Mouse (Mus musculus) spleen, postnatal 36 days (tissue): ENCODE data around the gene Mpped2.

Source experiments
- DNase-seq, 2 experiments: peaks; one replicate each; pipeline ENCODE4 v3.0.0; 2022; ENCODE audit warnings: low spot score in 2 of 2, mixed read lengths in 1 of 2

The Mpped2 gene

DNA sequence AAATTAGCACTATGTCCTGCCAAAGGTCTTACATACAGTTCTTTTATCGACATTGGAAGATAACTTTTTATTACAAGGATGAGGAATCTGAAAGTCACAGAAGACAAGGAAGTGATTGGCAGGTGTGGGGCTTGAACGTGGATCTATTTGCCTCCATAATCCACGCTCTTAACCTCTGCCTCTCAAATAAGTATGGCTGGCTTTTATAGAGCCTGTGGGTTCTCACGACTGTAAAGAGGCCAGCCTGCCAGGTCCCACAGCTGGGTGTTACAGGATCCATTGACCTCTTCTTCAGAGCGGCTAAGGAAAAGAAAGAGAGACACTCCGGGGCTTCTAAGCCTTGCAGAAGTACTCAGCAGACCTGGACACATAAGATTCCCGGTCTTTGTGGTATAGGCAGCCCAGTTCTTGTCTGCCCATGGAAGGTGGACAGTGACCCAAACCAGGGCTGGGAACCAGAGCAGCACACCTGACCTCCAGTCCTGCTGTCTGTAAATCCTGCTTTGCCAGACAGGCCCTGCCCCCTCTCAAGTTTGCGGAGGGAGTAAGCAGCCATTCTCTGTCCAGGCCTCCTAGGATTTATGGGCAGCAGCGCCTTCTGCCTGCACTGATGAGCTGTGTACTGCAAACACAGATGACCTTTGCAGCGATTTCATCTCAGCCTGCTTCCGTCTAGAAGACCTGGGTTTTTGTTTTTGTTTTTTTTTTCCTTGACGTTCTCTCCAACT, 162.7 kb downstream of the Mpped2 start:
- no peak for DNase-seq

DNA sequence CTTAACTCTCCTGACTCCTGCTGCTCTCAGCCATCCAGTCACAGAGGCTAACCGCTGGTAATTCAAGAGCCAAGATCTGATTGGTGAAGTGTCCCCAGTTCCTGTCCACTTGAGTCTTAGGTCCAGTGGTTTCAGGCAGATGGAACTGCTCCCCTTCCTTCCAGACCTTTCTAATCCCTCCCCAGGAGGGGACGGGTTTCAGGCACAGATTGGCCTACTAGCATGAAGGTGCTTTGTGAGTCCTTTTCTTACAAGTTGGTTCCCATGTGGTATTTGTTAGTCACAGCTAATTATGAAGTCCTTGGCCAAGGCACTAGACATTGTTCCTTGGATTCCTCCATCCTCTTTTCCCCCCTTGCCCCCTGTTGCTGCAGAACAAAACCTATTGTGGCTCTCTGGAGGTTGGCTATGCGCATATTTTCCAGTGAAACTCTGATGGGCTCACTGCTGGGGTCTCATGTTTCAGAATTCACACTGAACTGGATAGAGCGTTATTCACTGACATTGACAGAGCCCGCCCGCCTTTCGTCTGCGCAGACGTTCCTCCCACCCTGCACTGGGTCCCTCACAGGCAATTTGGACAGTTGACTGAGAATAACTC, 163.4 kb downstream of the Mpped2 start:
- no peak for DNase-seq

DNA sequence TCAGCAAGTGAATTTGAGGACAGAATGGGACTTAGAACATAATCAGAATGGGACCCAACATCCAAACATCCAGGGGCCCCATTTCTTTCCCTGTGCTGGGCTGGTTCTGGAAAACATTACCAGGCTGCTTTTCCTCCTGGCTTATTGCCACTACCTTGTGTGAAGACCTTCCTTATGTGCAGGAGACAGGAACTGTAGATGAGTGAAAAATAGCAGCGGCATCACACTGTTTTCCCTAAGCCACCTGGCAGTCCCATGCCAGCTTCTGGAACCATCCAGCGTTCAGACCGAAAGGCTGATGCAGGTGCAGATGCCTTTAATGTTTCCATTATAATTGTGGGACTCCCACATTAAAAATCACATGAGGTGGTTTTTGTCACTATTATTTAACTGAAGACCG, 164.2 kb downstream of the Mpped2 start:
- no peak for DNase-seq

DNA sequence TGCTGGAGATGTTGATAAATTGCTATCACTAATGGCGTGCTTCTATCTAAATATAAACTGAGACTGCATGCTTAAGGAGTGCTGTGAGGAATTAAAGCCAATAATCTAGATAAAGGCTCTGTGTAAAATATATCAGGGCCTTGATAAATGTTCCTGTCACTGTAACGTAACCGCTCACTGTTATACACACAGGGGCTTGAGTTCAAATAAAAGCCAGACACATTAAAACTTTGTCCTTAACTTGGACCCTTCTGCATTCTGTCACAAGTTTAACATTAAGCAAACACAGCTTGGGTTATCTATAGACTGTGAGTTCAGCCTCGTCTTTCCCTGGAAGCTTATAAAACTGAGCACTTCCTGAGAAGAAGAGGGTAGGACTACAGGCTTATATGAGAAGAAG, 164.6 kb downstream of the Mpped2 start:
- DNase-seq = no peak

DNA sequence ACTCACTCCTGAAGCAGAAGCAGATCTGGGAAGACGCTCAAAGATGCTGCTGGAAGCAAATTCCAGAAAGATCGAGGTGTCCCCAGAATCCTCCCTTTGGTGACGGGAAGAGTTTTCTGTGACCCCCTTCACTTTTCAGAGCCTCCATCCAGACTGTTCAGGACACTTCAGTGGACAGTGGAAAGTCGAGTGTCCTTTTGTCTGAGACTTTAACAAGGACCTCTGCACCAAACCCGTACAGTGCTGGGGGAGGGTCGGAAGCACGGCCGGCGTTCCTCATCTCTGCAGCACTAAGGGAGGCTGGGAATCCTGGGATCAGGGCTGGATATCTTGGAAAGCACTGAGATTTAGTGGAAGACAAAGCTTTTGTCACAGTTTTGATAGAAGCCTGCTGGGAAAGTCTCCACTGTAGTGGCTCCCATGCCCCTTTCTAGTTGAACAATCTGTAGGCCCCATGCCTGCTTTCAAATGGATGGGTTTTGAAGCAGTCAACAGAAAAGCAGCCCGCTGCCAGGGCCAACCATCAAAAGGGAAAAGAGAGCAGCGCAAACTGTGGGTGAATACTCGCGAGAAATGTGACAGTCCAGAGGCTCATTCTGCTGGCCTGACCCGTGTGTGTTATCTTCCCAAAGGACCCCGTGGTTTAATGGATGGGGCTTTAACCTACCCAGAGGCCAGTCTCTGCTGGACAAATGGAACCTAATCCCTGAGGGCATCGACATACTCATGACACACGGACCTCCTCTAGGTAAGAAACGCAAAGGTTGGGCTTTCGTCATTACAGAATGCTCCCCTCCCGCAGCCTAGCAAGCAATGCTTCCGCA, 168.0 kb downstream of the Mpped2 start:
- DNase-seq = no peak

DNA sequence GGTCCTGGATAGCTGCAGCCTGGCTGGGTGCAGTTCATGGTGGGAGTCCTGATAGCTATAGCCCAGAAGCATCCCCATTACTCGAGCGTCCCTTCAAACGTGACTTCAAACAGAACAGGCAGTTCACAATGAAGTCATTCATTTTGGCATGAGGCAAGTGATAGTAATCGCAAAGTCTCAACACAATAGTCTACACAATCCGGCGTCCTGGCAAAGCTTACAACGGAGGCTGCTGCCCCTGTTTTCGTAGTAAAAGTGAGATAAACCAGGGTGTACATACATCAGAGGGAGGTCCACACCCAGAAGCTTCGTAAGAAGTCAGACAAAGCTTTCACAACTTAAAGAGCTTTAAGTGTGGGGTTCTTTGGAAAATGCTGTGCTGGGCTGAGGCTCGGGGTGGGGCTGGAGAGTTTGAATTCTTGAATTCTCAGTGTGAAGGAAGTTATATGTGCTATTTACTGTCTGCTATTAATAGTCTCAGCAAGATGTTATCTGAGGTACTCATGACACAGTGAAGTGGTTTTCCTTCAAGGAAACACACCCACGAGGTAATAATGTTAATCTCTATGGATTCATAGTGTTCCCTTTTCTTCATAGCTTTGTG, 170.1 kb downstream of the Mpped2 start:
- DNase-seq = no peak

DNA sequence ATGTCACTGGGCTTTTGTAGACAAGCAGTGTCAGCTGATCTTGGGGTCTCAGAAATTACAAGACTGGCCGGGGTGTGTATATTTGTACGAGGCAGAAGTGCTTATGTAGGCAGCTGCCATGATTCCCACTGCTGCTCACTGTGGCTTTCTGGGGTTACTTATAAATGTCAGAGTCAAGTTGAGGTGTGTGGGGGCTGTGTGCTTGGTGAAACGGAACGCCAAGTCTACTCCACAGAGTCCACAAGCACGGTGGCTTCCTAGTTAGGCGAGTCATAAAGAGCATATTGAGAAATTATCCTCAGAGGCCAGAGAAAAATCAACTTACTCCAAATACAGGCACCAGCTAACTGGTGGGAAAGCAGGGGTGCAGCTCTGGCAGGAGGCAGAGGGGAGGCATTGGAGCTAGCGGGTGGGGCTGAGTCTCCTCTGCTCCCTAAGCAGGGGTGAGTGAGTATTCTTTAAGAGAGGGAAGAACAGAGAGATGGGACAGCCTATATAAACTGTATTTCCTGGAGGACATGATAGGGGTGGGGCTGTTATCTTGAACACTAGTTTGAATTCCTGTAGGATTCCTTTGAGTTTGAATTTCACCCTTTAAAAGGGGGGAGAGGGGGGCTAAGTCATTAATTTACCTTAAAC, 172.2 kb downstream of the Mpped2 start:
- DNase-seq = no peak

DNA sequence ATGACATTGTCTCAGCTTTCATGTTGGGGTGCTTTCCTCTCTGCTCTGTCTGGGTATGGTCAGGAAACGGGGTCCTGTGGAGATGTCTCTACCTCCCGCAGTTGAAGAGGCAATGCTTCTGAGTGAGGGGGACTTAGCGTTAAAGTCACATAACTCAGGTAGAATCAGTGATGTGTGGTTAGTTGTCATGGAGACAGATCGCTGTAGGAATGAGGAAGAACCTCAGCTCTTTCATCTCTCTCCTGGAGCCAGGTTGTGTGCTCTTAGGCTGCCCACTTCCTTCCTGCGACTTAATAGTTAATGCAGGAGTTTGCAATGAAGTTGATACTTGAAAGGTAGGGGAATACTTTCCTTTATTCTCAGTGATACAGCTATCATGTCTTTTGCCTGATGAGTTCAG, 173.2 kb downstream of the Mpped2 start:
- no peak for DNase-seq

DNA sequence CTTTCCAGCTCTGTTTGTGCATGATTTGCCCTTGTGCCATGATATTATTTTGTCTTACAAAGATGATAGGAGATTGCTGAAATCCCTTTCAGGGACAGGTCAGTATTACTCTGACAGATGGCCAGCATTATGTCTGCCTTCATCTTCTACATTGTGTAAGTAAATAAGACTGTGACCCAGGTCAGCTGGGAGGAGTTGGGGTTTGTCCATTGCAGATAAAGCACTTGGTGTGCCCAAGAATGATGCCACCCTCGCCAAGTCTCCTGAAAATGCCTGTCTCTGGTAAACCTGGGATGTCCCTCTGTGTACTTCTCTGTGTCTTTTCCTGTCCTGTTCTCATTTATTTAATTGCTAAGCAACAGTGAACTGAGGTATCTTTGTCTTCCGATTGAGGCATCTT, 177.8 kb downstream of the Mpped2 start:
- DNase-seq = no peak

DNA sequence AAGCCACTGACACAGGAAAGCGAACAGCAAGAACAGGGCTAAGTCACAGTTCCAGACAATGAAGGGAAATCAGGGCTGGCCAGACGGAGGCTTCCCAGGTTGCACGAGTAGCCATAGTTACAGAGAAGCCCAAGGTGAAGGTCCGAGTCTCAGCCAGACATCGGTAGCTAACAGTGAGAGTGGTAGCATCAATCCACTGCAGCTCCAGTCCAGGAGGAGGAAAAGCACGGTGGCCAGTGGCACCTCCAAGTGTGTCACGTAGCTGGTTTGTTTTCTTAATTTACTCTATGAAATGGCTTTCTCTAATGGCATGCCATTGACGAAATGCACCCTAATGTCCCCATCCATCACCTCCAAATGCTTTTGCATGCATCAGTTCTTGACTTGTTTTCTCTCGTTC, 180.1 kb downstream of the Mpped2 start:
- no peak for DNase-seq

DNA sequence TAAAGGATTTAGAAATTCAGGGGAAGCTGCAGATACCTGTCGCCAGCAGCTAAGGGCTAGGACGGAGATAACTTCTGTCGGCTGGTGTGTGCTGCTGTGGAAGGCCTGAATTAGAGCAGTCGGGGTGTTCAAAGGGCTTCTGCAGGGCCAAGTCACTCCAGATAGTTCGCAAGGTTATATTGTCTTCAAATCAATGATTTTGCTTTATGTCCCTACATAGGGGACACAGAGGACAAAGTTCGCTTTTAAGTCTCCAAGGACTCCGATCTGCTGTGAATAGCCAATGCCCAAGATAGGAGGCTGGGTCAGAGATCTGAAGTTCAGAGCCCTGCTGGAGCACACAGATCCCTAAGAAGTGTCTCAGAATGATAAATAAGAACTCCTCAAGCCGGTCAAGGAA, 190.3 kb downstream of the Mpped2 start:
- no peak for DNase-seq

DNA sequence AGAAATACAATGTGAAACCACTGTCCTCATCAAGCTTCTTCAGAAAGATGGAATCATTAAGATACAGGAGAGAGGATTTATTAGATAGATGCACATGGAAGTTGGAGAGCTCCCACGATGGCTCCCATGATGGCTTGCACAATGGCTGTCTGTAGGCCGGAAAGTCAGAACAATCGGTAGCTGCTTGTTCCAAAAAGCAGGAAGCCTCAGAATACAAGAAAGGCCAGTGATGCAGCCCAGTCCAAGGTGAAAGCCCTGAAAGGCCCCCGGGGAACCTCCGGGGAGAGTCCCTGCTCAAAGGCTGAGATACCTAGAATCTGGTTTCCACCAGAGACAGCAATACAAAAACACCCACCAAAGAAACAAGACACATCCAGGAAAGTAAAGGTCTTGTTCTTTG, 195.1 kb downstream of the Mpped2 start:
- no peak for DNase-seq

DNA sequence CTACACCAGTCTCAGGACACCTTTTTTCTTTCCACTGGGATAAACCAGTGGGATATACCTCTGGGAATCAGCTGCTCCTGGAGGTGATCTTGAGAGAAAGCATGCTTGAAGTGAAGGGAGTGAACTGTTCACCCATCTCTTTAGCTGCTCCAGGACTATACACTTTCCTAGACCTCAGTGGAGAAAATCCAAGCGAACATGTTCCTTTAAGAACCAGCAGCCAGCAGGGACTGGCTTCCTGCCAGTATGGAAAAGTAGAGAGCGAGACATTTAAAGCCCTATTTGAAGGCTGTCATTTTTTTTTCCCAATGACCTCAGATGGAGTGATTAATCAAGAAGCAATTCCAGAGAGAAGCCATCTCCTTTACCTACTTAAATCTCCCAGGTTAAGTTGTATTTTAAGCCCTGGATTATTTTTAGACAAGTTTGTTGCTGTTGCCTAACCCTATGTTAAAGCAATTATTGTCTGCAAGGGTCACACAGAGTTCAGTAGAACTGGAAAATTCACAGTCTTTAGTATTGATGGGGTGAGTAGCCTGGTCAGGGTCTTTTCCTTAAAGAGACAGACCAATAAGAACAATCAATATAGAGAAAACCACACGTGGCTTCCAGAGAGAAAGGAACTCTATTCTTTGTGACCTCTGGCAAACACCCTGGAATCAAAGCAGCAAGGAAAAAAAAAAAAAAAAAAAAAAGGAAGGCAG, 196.4 kb downstream of the Mpped2 start:
- no peak for DNase-seq

DNA sequence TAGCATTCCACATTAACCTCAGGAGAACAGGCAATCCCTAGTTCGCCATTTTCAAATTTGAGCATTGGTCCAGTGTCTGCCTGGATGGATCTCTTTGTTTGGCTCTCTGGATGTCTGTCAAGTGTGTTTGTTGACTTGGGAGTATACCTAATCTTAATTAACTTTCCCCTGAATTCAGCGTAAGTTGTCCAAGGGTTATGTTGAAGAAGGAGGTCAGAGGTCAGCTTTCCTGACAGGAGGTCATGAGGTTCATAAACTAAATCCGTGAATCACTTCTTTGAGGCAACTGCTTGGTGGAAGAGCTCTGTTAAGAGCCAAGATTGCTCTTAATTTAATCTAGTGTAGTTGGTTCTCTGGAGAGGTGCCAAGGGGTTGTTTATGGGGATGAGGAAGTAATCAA, 200.3 kb downstream of the Mpped2 start:
- no peak for DNase-seq

DNA sequence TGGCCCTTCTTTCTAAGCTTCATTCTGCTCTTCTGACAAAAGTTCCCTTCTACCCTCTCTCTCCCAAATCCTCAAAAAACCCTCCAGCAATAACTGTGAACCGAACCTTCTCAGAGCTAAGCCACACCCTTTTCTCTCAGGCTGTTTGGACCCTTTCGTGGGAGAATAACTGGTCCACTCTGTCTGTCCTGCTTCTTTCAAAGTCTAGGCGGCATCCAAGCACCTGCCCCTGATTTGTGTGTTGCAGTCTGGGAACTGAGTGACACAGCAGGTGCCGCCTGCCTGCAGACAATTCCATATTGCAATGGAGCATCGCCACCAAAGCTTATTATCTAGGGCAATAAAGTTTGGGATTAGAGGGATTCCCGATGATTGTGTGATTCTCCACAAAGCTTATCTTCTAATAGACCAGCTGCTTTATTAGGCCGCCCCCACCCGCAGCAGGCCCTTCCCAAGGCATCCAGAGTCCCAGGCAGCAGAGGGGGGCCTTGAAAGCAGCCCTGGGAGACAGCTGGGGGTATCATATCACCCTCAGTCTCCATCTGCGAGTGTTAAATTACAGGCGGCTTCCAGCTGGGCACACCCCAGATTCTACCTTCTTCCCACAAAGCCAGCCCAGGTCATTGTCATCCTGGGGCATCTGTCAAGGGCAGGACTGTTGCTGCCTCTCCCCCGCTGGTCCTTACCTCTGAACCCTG, 202.4 kb downstream of the Mpped2 start:
- DNase-seq = no peak

DNA sequence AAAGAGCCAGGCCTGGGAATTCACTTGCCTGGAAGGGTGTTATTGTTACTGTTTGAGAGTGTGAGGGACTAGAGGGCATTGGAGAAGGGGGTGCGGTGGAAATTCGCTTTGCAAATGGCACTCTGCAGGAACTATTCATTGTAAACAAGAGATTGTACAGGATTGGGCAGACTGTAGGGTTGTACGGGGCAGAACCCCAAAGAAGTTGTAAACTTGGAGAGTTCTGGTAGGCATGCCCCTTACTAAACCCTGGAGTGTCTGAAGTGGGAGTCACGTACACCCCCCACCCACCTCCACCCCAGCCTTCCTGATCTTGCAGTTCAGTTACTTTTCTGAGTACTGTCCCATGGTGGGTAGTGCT, 202.9 kb downstream of the Mpped2 start:
- no peak for DNase-seq

DNA sequence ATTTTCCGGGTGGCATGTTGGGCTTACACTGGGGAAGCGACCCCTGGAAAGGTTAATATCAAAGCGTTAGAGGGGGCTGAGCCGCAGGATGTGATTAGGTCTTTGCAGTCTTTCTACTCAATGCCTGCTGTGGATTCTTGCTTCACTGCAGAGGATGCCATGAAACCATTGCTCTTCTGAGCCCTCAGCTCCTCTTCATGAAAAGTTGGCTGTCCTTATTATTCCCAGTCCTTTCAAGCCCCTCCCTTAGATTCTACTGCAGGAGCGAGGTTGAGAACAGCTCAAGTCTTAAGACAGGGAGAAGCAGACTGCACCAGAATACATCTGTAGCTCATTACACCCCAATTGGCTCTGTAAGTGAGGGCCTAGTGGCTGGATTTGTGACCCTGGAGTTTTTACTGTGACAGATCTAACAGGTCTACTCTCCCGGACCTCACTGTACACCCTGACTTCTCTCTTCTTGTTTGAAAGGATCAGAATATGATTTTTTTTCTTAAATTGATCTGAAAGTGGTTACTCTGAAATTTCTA, 218.9 kb downstream of the Mpped2 start:
- no peak for DNase-seq
